9 mouse cellular contexts compared by ENCODE assay signal in the genomic region with DNA sequence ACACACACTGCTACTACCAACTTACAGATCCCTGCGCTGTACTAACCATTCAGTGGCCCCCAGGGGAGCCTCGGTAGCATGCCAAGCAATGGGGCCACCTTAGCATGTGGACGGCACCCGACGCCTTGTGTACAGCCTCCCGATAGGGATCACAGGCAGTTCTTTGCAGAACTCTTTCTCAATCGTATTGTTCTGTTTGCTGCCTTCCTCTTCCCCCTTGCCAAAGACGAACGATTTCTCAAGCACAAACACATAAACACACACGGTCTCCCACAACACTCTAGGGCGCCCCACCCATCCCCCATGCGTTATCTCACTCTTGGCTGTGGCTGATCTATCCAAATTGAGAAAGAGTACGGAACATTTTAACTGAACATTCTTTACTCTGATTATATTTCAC.
A peak's percentile ranks its signal among the peaks of the same experiment; 100 is the strongest.
DNase-seq lines count a peak whose midpoint lies in the region; ATAC-seq and TF ChIP-seq lines count a peak whose summit lies in the region.
"Had no signal": no experiment of that assay in that cellular context is flagged by ENCODE, and none has a peak within 500 bp of the region (broad histone marks: within the 10 kb centered on the region; RNA-seq: fewer than 3 reads in every experiment).

No protein-coding gene starts in this region.

- TF ChIP-seq POLR2A in bone marrow, adult 2 months (IDR thresholded peaks at IDR 0.05; ENCODE audit: borderline replicate concordance, control insufficient read depth, low read depth, low read length): no peak

- H3K4me3 ChIP-seq in bone marrow, adult 2 months (replicated peaks; ENCODE audit: control insufficient read depth, low read depth, low read length): peak overlapping the region; percentile 17
- H3K4me3 ChIP-seq in intestine, embryonic 15.5 days (replicated peaks): no peak overlapping the region
- H3K4me3 ChIP-seq: embryonic facial prominence, embryonic 12.5 days had no signal

- H3K27me3 ChIP-seq in intestine, embryonic 15.5 days (replicated peaks): no peaks in the 10 kb centered on the region

- no peaks in the 10 kb centered on the region for H3K36me3 ChIP-seq in intestine, embryonic 15.5 days
- H3K36me3 ChIP-seq: embryonic facial prominence, embryonic 12.5 days had no signal

- DNase-seq in adrenal gland, adult 2 months: peak; percentile 81
- DNase-seq in adrenal gland, adult 18-20 months (ENCODE audit: low spot score in 2 of 2): no peak
- peak; percentile 78 for DNase-seq in kidney, postnatal 14 days
- no peak for DNase-seq in right cerebral cortex, adult 18-20 months

- H3K4me2 ChIP-seq in intestine, embryonic 15.5 days (replicated peaks): no peak overlapping the region
- H3K4me2 ChIP-seq: embryonic facial prominence, embryonic 12.5 days had no signal

- TF ChIP-seq CTCF in bone marrow, adult 2 months (IDR thresholded peaks at IDR 0.05; ENCODE audit: control insufficient read depth, insufficient read depth, low read length): no peak

- no peaks in the 10 kb centered on the region for H3K9me3 ChIP-seq in intestine, embryonic 15.5 days
- H3K9me3 ChIP-seq: embryonic facial prominence, embryonic 12.5 days had no signal

- no peak overlapping the region for H3K9ac ChIP-seq in intestine, embryonic 15.5 days
- H3K9ac ChIP-seq: embryonic facial prominence, embryonic 12.5 days had no signal

- peak overlapping the region; percentile 62; the same call in 1 of the 2 replicates for H3K27ac ChIP-seq in bone marrow, adult 2 months (ENCODE audit: control insufficient read depth, insufficient read depth, low read depth, low read length, poor library complexity)
- H3K27ac ChIP-seq in intestine, embryonic 15.5 days: no peak overlapping the region
- H3K27ac ChIP-seq: embryonic facial prominence, embryonic 12.5 days had no signal

- ATAC-seq in megakaryocyte-erythroid progenitor cell, adult 5-6 weeks (replicated peaks; ENCODE audit: low FRiP score, low TSS enrichment, poor library complexity, severe bottlenecking): peak; percentile 63
- ATAC-seq in intestine, embryonic 15.5 days: no peak
- ATAC-seq in cerebellum, adult (ENCODE audit: insufficient number of reproducible peaks, low FRiP score, low TSS enrichment): no peak

- H3K4me1 ChIP-seq in bone marrow, adult 2 months (ENCODE audit: control insufficient read depth, insufficient read depth, low read length): peaks cover 4% of the 10 kb centered on the region
- H3K4me1 ChIP-seq in intestine, embryonic 15.5 days (replicated peaks): peaks cover 16% of the 10 kb centered on the region

- 17% methylated on average over 13 of the region's 13 CpGs for WGBS in bone marrow, adult 2 months
- WGBS in intestine, embryonic 15.5 days: 65% methylated on average over 13 of the region's 13 CpGs

Comparison
In these comparisons a context has a peak if more than half of its experiments do, and no peak if none do; other contexts are left out.
1. DNase-seq: peak in adrenal gland, adult 2 months (single experiment) and kidney, postnatal 14 days (single experiment); none in adrenal gland, adult 18-20 months (0 of 2) and right cerebral cortex, adult 18-20 months (single experiment).